In genomic region chr14:61310036-61310772, GRCm38 (mm10) we compare ENCODE assay signal across 11 mouse cellular contexts. TPM values are rescaled to one million over a fixed set of nuclear protein-coding genes. Genes with fewer than 3 reads are reported as not detected.
DNase-seq lines count a peak whose midpoint lies in the region; ATAC-seq and TF ChIP-seq lines count a peak whose summit lies in the region.
"Had no signal": no experiment of that assay in that cellular context is flagged by ENCODE, and none has a peak within 500 bp of the region (broad histone marks: within the 10 kb centered on the region; RNA-seq: fewer than 3 reads in every experiment).

No protein-coding gene starts in this region.

- H3K4me3 ChIP-seq in kidney, postnatal 0 days (replicated peaks; ENCODE audit: low read depth, low read length): no peak overlapping the region
- H3K4me3 ChIP-seq in E14TG2a.4 (replicated peaks; ENCODE audit: low read length): 0 out of 2 replicates have a peak overlapping the region, but pooled peaks have one; percentile 60
- peak overlapping the region; percentile 31 for H3K4me3 ChIP-seq in liver, embryonic 16.5 days (ENCODE audit: low read depth, low read length)
- no peak overlapping the region for H3K4me3 ChIP-seq in forebrain, embryonic 13.5 days
- H3K4me3 ChIP-seq in hindbrain, embryonic 13.5 days: no peak overlapping the region

- no peaks in the 10 kb centered on the region for H3K27me3 ChIP-seq in kidney, postnatal 0 days (ENCODE audit: insufficient read depth, low read length)
- H3K27me3 ChIP-seq in E14TG2a.4 (ENCODE audit: insufficient read depth, low read length): no peaks in the 10 kb centered on the region
- no peaks in the 10 kb centered on the region for H3K27me3 ChIP-seq in liver, embryonic 16.5 days (ENCODE audit: control insufficient read depth, insufficient read depth, low read depth, low read length)
- no peaks in the 10 kb centered on the region for H3K27me3 ChIP-seq in forebrain, embryonic 13.5 days
- H3K27me3 ChIP-seq in hindbrain, embryonic 13.5 days: no peaks in the 10 kb centered on the region

- no peak overlapping the region for H3K4me2 ChIP-seq in kidney, postnatal 0 days (ENCODE audit: low read length)
- peak overlapping the region; percentile 41 for H3K4me2 ChIP-seq in liver, embryonic 16.5 days (ENCODE audit: low read depth, low read length)
- no peak overlapping the region for H3K4me2 ChIP-seq in forebrain, embryonic 13.5 days
- H3K4me2 ChIP-seq in hindbrain, embryonic 13.5 days: no peak overlapping the region
- H3K4me2 ChIP-seq: hindbrain, embryonic 14.5 days had no signal

- TF ChIP-seq CTCF in kidney, postnatal 0 days (IDR thresholded peaks at IDR 0.05; ENCODE audit: low read depth): no peak
- TF ChIP-seq CTCF in E14TG2a.4 (conservative IDR thresholded peaks at IDR 0.05; ENCODE audit: low read length): no peak

- no peaks in the 10 kb centered on the region for H3K9me3 ChIP-seq in kidney, postnatal 0 days (replicated peaks; ENCODE audit: low read length)
- H3K9me3 ChIP-seq in E14TG2a.4 (ENCODE audit: low read length): no peaks in the 10 kb centered on the region
- H3K9me3 ChIP-seq in liver, embryonic 16.5 days (replicated peaks; ENCODE audit: control insufficient read depth, low read length): no peaks in the 10 kb centered on the region
- H3K9me3 ChIP-seq in forebrain, embryonic 13.5 days (replicated peaks): no peaks in the 10 kb centered on the region
- no peaks in the 10 kb centered on the region for H3K9me3 ChIP-seq in hindbrain, embryonic 13.5 days
- H3K9me3 ChIP-seq: G1E had no signal

- no peaks in the 10 kb centered on the region for H3K36me3 ChIP-seq in kidney, postnatal 0 days (ENCODE audit: insufficient read depth, low read length)
- no peaks in the 10 kb centered on the region for H3K36me3 ChIP-seq in E14TG2a.4 (ENCODE audit: insufficient read depth, low read length)
- no peaks in the 10 kb centered on the region for H3K36me3 ChIP-seq in liver, embryonic 16.5 days (ENCODE audit: control insufficient read depth, insufficient read depth)
- no peaks in the 10 kb centered on the region for H3K36me3 ChIP-seq in forebrain, embryonic 13.5 days (ENCODE audit: poor library complexity, severe bottlenecking)
- H3K36me3 ChIP-seq in hindbrain, embryonic 13.5 days: no peaks in the 10 kb centered on the region
- H3K36me3 ChIP-seq: G1E had no signal

- no peak for ATAC-seq in kidney, postnatal 0 days (replicated peaks; ENCODE audit: low FRiP score, low read depth)
- ATAC-seq in liver, embryonic 16.5 days (ENCODE audit: low read depth): no peak
- ATAC-seq in forebrain, embryonic 13.5 days: no peak
- ATAC-seq in hindbrain, embryonic 13.5 days (ENCODE audit: low FRiP score): no peak

- H3K9ac ChIP-seq in kidney, postnatal 0 days (ENCODE audit: low read depth, low read length): no peak overlapping the region
- H3K9ac ChIP-seq in liver, embryonic 16.5 days (ENCODE audit: low read depth, low read length): no peak overlapping the region
- no peak overlapping the region for H3K9ac ChIP-seq in forebrain, embryonic 13.5 days
- H3K9ac ChIP-seq in hindbrain, embryonic 13.5 days: no peak overlapping the region
- H3K9ac ChIP-seq: hindbrain, embryonic 14.5 days had no signal

- H3K4me1 ChIP-seq in kidney, postnatal 0 days (replicated peaks; ENCODE audit: insufficient read depth, low read length): 0 out of 2 replicates have a peak, but pooled peaks cover 4% of the 10 kb centered on the region
- H3K4me1 ChIP-seq in E14TG2a.4 (replicated peaks; ENCODE audit: low read depth, low read length): peaks cover 37% of the 10 kb centered on the region
- H3K4me1 ChIP-seq in liver, embryonic 16.5 days (ENCODE audit: control insufficient read depth, low read depth, low read length): no peaks in the 10 kb centered on the region
- H3K4me1 ChIP-seq in forebrain, embryonic 13.5 days: peaks cover 5% of the 10 kb centered on the region
- 0 out of 2 replicates have a peak, but pooled peaks cover 5% of the 10 kb centered on the region for H3K4me1 ChIP-seq in hindbrain, embryonic 13.5 days (replicated peaks)

- WGBS in kidney, postnatal 0 days: 37% methylated on average over 7 of the region's 7 CpGs
- WGBS in liver, embryonic 16.5 days (ENCODE audit: insufficient replicate concordance): 29% methylated on average over 7 of the region's 7 CpGs
- WGBS in forebrain, embryonic 13.5 days: 77% methylated on average over 7 of the region's 7 CpGs
- WGBS in hindbrain, embryonic 13.5 days: 70% methylated on average over 7 of the region's 7 CpGs

- DNase-seq in kidney, postnatal 0 days (ENCODE audit: low spot score): peak; percentile 47
- DNase-seq in kidney, postnatal 25 days: no peak
- DNase-seq in 3T3-L1 (ENCODE audit: low read depth, low spot score): peak; percentile 51
- no peak for DNase-seq in retina, postnatal 1 day
- DNase-seq: layer of hippocampus, postnatal 36 days had no signal

- H3K27ac ChIP-seq in kidney, postnatal 0 days: peak overlapping the region; percentile 5; the same call in 1 of the 2 replicates
- peak overlapping the region; percentile 70 for H3K27ac ChIP-seq in liver, embryonic 16.5 days (ENCODE audit: low read length)
- H3K27ac ChIP-seq in forebrain, embryonic 13.5 days: no peak overlapping the region
- no peak overlapping the region for H3K27ac ChIP-seq in hindbrain, embryonic 13.5 days
- H3K27ac ChIP-seq: hindbrain, embryonic 14.5 days had no signal

RNA-seq across cellular contexts. Expression of gene Arl11, which starts 0.7 kb away (rescaled TPM):
- polyA plus RNA-seq in kidney, postnatal 0 days (2015; fragmentation: Nextera tagmentation; extraction: Ambion mirVana): 0.71 and 1.2 TPM in 2 replicates
- 2.1 TPM in 2 replicates for polyA plus RNA-seq in liver, embryonic 16.5 days (2015; fragmentation: Nextera tagmentation; extraction: Ambion mirVana)
- 0.31 and 0.59 TPM in 2 replicates for polyA plus RNA-seq in forebrain, embryonic 13.5 days (2015; fragmentation: Nextera tagmentation; extraction: Ambion mirVana)
- 0.36 and 0.43 TPM in 2 replicates for polyA plus RNA-seq in hindbrain, embryonic 13.5 days (2015; fragmentation: Nextera tagmentation; extraction: Ambion mirVana)
- polyA plus RNA-seq: G1E had no signal

RNA-seq across cellular contexts. Expression of gene Ebpl, which starts 50.0 kb away (rescaled TPM):
- 11.3 and 13.4 TPM in 2 replicates for polyA plus RNA-seq in kidney, postnatal 0 days (2015; fragmentation: Nextera tagmentation; extraction: Ambion mirVana)
- polyA plus RNA-seq in liver, embryonic 16.5 days (2015; fragmentation: Nextera tagmentation; extraction: Ambion mirVana): 5.0 and 5.5 TPM in 2 replicates
- 10.6 and 11.3 TPM in 2 replicates for polyA plus RNA-seq in forebrain, embryonic 13.5 days (2015; fragmentation: Nextera tagmentation; extraction: Ambion mirVana)
- polyA plus RNA-seq in hindbrain, embryonic 13.5 days (2015; fragmentation: Nextera tagmentation; extraction: Ambion mirVana): 10.3 and 10.7 TPM in 2 replicates

RNA-seq across cellular contexts. Expression of gene Sgcg, which starts 51.9 kb away (rescaled TPM):
- 0.60 and 1.2 TPM in 2 replicates for polyA plus RNA-seq in kidney, postnatal 0 days (2015; fragmentation: Nextera tagmentation; extraction: Ambion mirVana)
- polyA plus RNA-seq in liver, embryonic 16.5 days (2015; fragmentation: Nextera tagmentation; extraction: Ambion mirVana): 0.57 and 0.65 TPM in 2 replicates
- 0.20 TPM in 1 of 2 replicates, not detected in the other for polyA plus RNA-seq in forebrain, embryonic 13.5 days (2015; fragmentation: Nextera tagmentation; extraction: Ambion mirVana)
- polyA plus RNA-seq in hindbrain, embryonic 13.5 days (2015; fragmentation: Nextera tagmentation; extraction: Ambion mirVana): 0.16 and 0.19 TPM in 2 replicates
- polyA plus RNA-seq: G1E had no signal

Comparison
In these comparisons a context has a peak if more than half of its experiments do, and no peak if none do; other contexts are left out.
1. DNase-seq: peak in kidney, postnatal 0 days (single experiment) and 3T3-L1 (single experiment); none in kidney, postnatal 25 days (0 of 2) and retina, postnatal 1 day (single experiment).
2. H3K27ac ChIP-seq: peak in kidney, postnatal 0 days (single experiment) and liver, embryonic 16.5 days (single experiment); none in forebrain, embryonic 13.5 days (single experiment) and hindbrain, embryonic 13.5 days (single experiment).
3. H3K4me3 ChIP-seq: peak in E14TG2a.4 (single experiment) and liver, embryonic 16.5 days (single experiment); none in kidney, postnatal 0 days (single experiment), forebrain, embryonic 13.5 days (single experiment) and hindbrain, embryonic 13.5 days (single experiment).